Mouse (Mus musculus) stomach, embryonic 15.5 days (tissue): ENCODE results near the gene Ifna6. TPM values are rescaled to one million over a fixed set of nuclear protein-coding genes. Genes with fewer than 3 reads are reported as not detected.

Experiments
- polyA plus RNA-seq: library from polyadenylated mRNA; unstranded; fragments of >200 nt; fragmentation: Nextera tagmentation; extraction: Ambion mirVana; gene quantifications from 2 replicates; pipeline ENCODE4 v1.2.1, GENCODE M21; 2015

The Ifna6 gene
- polyA plus RNA-seq, 1 experiment from 2014 or later = not detected

Other genes with a start within 250 kb of the Ifna6 start
- not detected in 2 replicates for gene Ifna9, start 235.0 kb upstream of the Ifna6 start, polyA plus RNA-seq
- not detected in 2 replicates for gene Ifna12, start 224.0 kb upstream of the Ifna6 start, polyA plus RNA-seq
- gene C87499, start 193.0 kb upstream of the Ifna6 start, polyA plus RNA-seq = not detected in 2 replicates
- not detected in 2 replicates for gene Ifna13, start 183.0 kb upstream of the Ifna6 start, polyA plus RNA-seq
- not detected in 2 replicates for gene Ifna16, start 150.5 kb upstream of the Ifna6 start, polyA plus RNA-seq
- not detected in 2 replicates for gene Ifna2, start 143.5 kb upstream of the Ifna6 start, polyA plus RNA-seq
- gene Ifnab, start 136.1 kb upstream of the Ifna6 start, polyA plus RNA-seq = not detected in 2 replicates
- gene Gm26566, start 105.6 kb upstream of the Ifna6 start, polyA plus RNA-seq = 0.49 and 1.0 TPM in 2 replicates
- gene Klhl9, start 105.0 kb upstream of the Ifna6 start, polyA plus RNA-seq = 87.8 and 88.8 TPM in 2 replicates
- gene Gm13271, start 72.5 kb upstream of the Ifna6 start, polyA plus RNA-seq = not detected in 2 replicates
- gene Gm13283, start 67.3 kb upstream of the Ifna6 start, polyA plus RNA-seq = 0.23 and 0.33 TPM in 2 replicates
- 0.30 and 0.70 TPM in 2 replicates for gene Gm13290, start 53.6 kb upstream of the Ifna6 start, polyA plus RNA-seq
- gene Gm13289, start 50.5 kb upstream of the Ifna6 start, polyA plus RNA-seq = not detected in 2 replicates
- 0.35 TPM in 1 of 2 replicates, not detected in the other for gene Gm13272, start 47.6 kb upstream of the Ifna6 start, polyA plus RNA-seq
- 0.30 and 0.41 TPM in 2 replicates for gene Ifnz, start 45.3 kb upstream of the Ifna6 start, polyA plus RNA-seq
- not detected in 2 replicates for gene Gm13276, start 41.7 kb upstream of the Ifna6 start, polyA plus RNA-seq
- not detected in 2 replicates for gene Gm13277, start 38.8 kb upstream of the Ifna6 start, polyA plus RNA-seq
- not detected in 2 replicates for gene Gm13278, start 35.9 kb upstream of the Ifna6 start, polyA plus RNA-seq
- not detected in 2 replicates for gene Gm13275, start 32.9 kb upstream of the Ifna6 start, polyA plus RNA-seq
- not detected in 2 replicates for gene Gm13279, start 30.0 kb upstream of the Ifna6 start, polyA plus RNA-seq
- gene Gm13285, start 27.8 kb upstream of the Ifna6 start, polyA plus RNA-seq = 0.94 and 1.3 TPM in 2 replicates
- gene Gm13287, start 24.2 kb upstream of the Ifna6 start, polyA plus RNA-seq = 0.41 TPM in 1 of 2 replicates, not detected in the other
- not detected in 2 replicates for gene Gm13288, start 21.9 kb upstream of the Ifna6 start, polyA plus RNA-seq
- gene Ifna7, start 11.2 kb upstream of the Ifna6 start, polyA plus RNA-seq = not detected in 2 replicates
- gene Ifna11, start 7.5 kb upstream of the Ifna6 start, polyA plus RNA-seq = not detected in 2 replicates
- not detected in 2 replicates for gene Ifna5, start 8.1 kb downstream of the Ifna6 start, polyA plus RNA-seq
- gene Ifna4, start 14.4 kb downstream of the Ifna6 start, polyA plus RNA-seq = not detected in 2 replicates
- gene Ifna1, start 22.7 kb downstream of the Ifna6 start, polyA plus RNA-seq = not detected in 2 replicates
- not detected in 2 replicates for gene Ifne, start 52.8 kb downstream of the Ifna6 start, polyA plus RNA-seq